Mouse (Mus musculus) neural tube, embryonic 14.5 days (tissue): ENCODE measurements around the gene Acrbp. TPM values are rescaled to one million over a fixed set of nuclear protein-coding genes. Genes with fewer than 3 reads are reported as not detected.

Source experiments
- ATAC-seq: fragments of 200-750 bp; cut with Nextera tagmentation; 2 replicates; pipeline ENCODE4 v1.8.0; 2017; ENCODE audit warnings: low read depth, mild to moderate bottlenecking, moderate TSS enrichment, moderate library complexity
- H3K27ac ChIP-seq: fragments of 300-500 bp; sonication (generic); 2 replicates; pipeline ENCODE4 v1.5.1; 2014; ENCODE audit warnings: low read depth, mild to moderate bottlenecking, control low read depth, low read length, moderate library complexity, mixed read lengths
- H3K27me3 ChIP-seq: fragments of 300-500 bp; sonication (generic); 2 replicates; pipeline ENCODE4 v1.6.1; 2014; ENCODE audit warnings: low read length; ENCODE audit not compliant: control insufficient read depth, insufficient read depth
- H3K36me3 ChIP-seq: fragments of 300-500 bp; sonication (generic); 2 replicates; pipeline ENCODE4 v1.6.1; 2014; ENCODE audit warnings: low read length, mixed read lengths; ENCODE audit not compliant: control insufficient read depth, insufficient read depth
- H3K4me1 ChIP-seq: fragments of 300-500 bp; sonication (generic); 2 replicates; pipeline ENCODE4 v1.6.1; 2014; ENCODE audit warnings: low read length; ENCODE audit not compliant: control insufficient read depth, insufficient read depth
- H3K4me2 ChIP-seq: fragments of 300-500 bp; sonication (generic); 2 replicates; pipeline ENCODE4 v1.6.1; 2014; ENCODE audit warnings: mild to moderate bottlenecking, low read depth, low read length, control low read depth
- H3K4me3 ChIP-seq: fragments of 300-500 bp; sonication (generic); 2 replicates; pipeline ENCODE4 v1.5.1; 2014; ENCODE audit warnings: low read depth, low read length, control low read depth, mixed read lengths
- H3K9ac ChIP-seq: fragments of 300-500 bp; sonication (generic); replicated peaks from 2 replicates; pipeline ENCODE4 v1.6.1; 2014; ENCODE audit warnings: low read depth, mild to moderate bottlenecking, control low read depth, low read length, mixed read lengths
- H3K9me3 ChIP-seq: fragments of 300-500 bp; sonication (generic); 2 replicates; pipeline ENCODE4 v1.6.1; 2016; ENCODE audit warnings: low read length; ENCODE audit not compliant: control insufficient read depth
- WGBS: fragments of 180-500 bp; shearing (Covaris S2); extraction: QIAGEN DNeasy Blood & Tissue Kit; methylation state at CpG from one replicate; pipeline ENCODE4 v1.1.7; 2014; 5-methylcytosine and 5-hydroxymethylcytosine counted together
- polyA plus RNA-seq: library from polyadenylated mRNA; unstranded; fragments of >200 nt; fragmentation: Nextera tagmentation; extraction: Ambion mirVana; gene quantifications from 2 replicates; pipeline ENCODE4 v1.2.1, GENCODE M21; 2014

The Acrbp gene
- polyA plus RNA-seq, 1 experiment from 2014 or later, result 19.8 TPM

GRCm38 (mm10) chr6:125031604-125032003 is 17.9 kb upstream of the Acrbp start:
- Histone ChIP-seq H3K9me3 (no peaks in the 10 kb centered on the region), H3K4me1 (no peaks in the 10 kb centered on the region), H3K4me3 (no peak overlapping the region), H3K4me2 (no peak overlapping the region), H3K36me3 (peaks cover 50% of the 10 kb centered on the region), H3K9ac (no peak overlapping the region), H3K27ac (no peak overlapping the region), H3K27me3 (no peaks in the 10 kb centered on the region)
- 0 out of 2 replicates have a peak, but pooled peaks have one; percentile 17 for ATAC-seq
- 94% methylated on average over 16 of the region's 16 CpGs for WGBS

GRCm38 (mm10) chr6:125038666-125039065 is 10.8 kb upstream of the Acrbp start:
- no peak for ATAC-seq
- WGBS, result 93% methylated on average over 4 of the region's 4 CpGs
- Histone ChIP-seq H3K9me3 (no peaks in the 10 kb centered on the region), H3K9ac (no peak overlapping the region), H3K4me1 (peaks cover 6% of the 10 kb centered on the region; the same call in 1 of the 2 replicates), H3K4me2 (peak overlapping the region; percentile 51; the same call in 1 of the 2 replicates), H3K4me3 (peak overlapping the region; percentile 51), H3K36me3 (peaks cover 26% of the 10 kb centered on the region), H3K27me3 (no peaks in the 10 kb centered on the region), H3K27ac (no peak overlapping the region)

GRCm38 (mm10) chr6:125039131-125039530 is 10.4 kb upstream of the Acrbp start:
- WGBS, result 5% methylated on average over 8 of the region's 8 CpGs
- Histone ChIP-seq H3K4me1 (peaks cover 6% of the 10 kb centered on the region; the same call in 1 of the 2 replicates), H3K4me2 (peak overlapping the region; percentile 51), H3K27ac (no peak overlapping the region), H3K9me3 (no peaks in the 10 kb centered on the region), H3K9ac (no peak overlapping the region), H3K36me3 (peaks cover 27% of the 10 kb centered on the region), H3K27me3 (no peaks in the 10 kb centered on the region), H3K4me3 (peak overlapping the region; percentile 51)
- ATAC-seq, result peak; percentile 19

GRCm38 (mm10) chr6:125039533-125040153 is 9.8 kb upstream of the Acrbp start, which contains the start of gene Ing4:
TSS of gene Ing4 (plus strand) at chr6:125039760.
- under 1% methylated on average over 26 of the region's 26 CpGs for WGBS
- Histone ChIP-seq H3K4me1 (peaks cover 6% of the 10 kb centered on the region; the same call in 1 of the 2 replicates), H3K4me2 (peak within 1 kb of the TSS; percentile 84), H3K4me3 (peak within 1 kb of the TSS; percentile 51), H3K36me3 (peaks cover 30% of the 10 kb centered on the region), H3K9ac (peak within 1 kb of the TSS; percentile 53), H3K27ac (peak within 1 kb of the TSS; percentile 79), H3K9me3 (no peaks in the 10 kb centered on the region), H3K27me3 (no peaks in the 10 kb centered on the region)
- peak; percentile 96 for ATAC-seq

- Histone ChIP-seq H3K36me3 (peaks cover 29% of the 10 kb centered on the region), H3K4me3 (peak overlapping the region; percentile 51), H3K9ac (peak overlapping the region; percentile 53), H3K27ac (peak overlapping the region; percentile 79), H3K9me3 (no peaks in the 10 kb centered on the region), H3K4me2 (peak overlapping the region; percentile 84), H3K4me1 (peaks cover 6% of the 10 kb centered on the region; the same call in 1 of the 2 replicates), H3K27me3 (no peaks in the 10 kb centered on the region)
- 24% methylated on average over 7 of the region's 7 CpGs for WGBS
- no peak for ATAC-seq
Measured at GRCm38 (mm10) chr6:125040221-125040620, 9.3 kb upstream of the Acrbp start.

GRCm38 (mm10) chr6:125041047-125041446 is 8.4 kb upstream of the Acrbp start:
- Histone ChIP-seq H3K4me3 (no peak overlapping the region), H3K27ac (no peak overlapping the region), H3K9ac (no peak overlapping the region), H3K4me1 (peaks cover 6% of the 10 kb centered on the region; the same call in 1 of the 2 replicates), H3K4me2 (no peak overlapping the region), H3K9me3 (no peaks in the 10 kb centered on the region), H3K36me3 (peaks cover 28% of the 10 kb centered on the region), H3K27me3 (no peaks in the 10 kb centered on the region)
- ATAC-seq, result no peak
- whole genome bisulfite sequencing, result 85% methylated on average over 7 of the region's 7 CpGs

- WGBS, result 97% methylated on average over 7 of the region's 7 CpGs
- peaks cover 22% of the 10 kb centered on the region for H3K36me3 ChIP-seq
- H3K4me1 ChIP-seq, result peaks cover 6% of the 10 kb centered on the region; the same call in 1 of the 2 replicates
- H3K4me3 ChIP-seq, result no peak overlapping the region
- no peak overlapping the region for H3K9ac ChIP-seq
- H3K9me3 ChIP-seq, result no peaks in the 10 kb centered on the region
- no peak overlapping the region for H3K27ac ChIP-seq
- H3K27me3 ChIP-seq, result no peaks in the 10 kb centered on the region
- no peak overlapping the region for H3K4me2 ChIP-seq
- ATAC-seq, result no peak
Measured at GRCm38 (mm10) chr6:125042081-125042480, 7.4 kb upstream of the Acrbp start.

GRCm38 (mm10) chr6:125046691-125047090 is 2.8 kb upstream of the Acrbp start:
- Histone ChIP-seq H3K36me3 (peaks cover 56% of the 10 kb centered on the region), H3K9ac (no peak overlapping the region), H3K27me3 (no peaks in the 10 kb centered on the region), H3K4me2 (no peak overlapping the region), H3K4me3 (no peak overlapping the region), H3K27ac (no peak overlapping the region), H3K4me1 (no peaks in the 10 kb centered on the region), H3K9me3 (no peaks in the 10 kb centered on the region)
- ATAC-seq, result peak; percentile 44; the same call in 1 of the 2 replicates
- 41% methylated on average over 5 of the region's 5 CpGs for WGBS

- no peak overlapping the region for H3K4me3 ChIP-seq
- 66% methylated on average over 5 of the region's 5 CpGs for WGBS
- peaks cover 61% of the 10 kb centered on the region for H3K36me3 ChIP-seq
- no peaks in the 10 kb centered on the region for H3K9me3 ChIP-seq
- H3K4me2 ChIP-seq, result no peak overlapping the region
- no peak for ATAC-seq
- no peak overlapping the region for H3K9ac ChIP-seq
- no peaks in the 10 kb centered on the region for H3K4me1 ChIP-seq
- H3K27ac ChIP-seq, result no peak overlapping the region
- no peaks in the 10 kb centered on the region for H3K27me3 ChIP-seq
Measured at GRCm38 (mm10) chr6:125051237-125051636, 1.7 kb downstream of the Acrbp start.
